Mouse (Mus musculus) MN1 (cell line): ENCODE measurements around the gene Arpc4.

ENCODE experiments used
- DNase-seq: peaks from one replicate; pipeline ENCODE4 v3.0.0-alpha.2; 2016; ENCODE audit warnings: low spot score

Arpc4 gene

DNA sequence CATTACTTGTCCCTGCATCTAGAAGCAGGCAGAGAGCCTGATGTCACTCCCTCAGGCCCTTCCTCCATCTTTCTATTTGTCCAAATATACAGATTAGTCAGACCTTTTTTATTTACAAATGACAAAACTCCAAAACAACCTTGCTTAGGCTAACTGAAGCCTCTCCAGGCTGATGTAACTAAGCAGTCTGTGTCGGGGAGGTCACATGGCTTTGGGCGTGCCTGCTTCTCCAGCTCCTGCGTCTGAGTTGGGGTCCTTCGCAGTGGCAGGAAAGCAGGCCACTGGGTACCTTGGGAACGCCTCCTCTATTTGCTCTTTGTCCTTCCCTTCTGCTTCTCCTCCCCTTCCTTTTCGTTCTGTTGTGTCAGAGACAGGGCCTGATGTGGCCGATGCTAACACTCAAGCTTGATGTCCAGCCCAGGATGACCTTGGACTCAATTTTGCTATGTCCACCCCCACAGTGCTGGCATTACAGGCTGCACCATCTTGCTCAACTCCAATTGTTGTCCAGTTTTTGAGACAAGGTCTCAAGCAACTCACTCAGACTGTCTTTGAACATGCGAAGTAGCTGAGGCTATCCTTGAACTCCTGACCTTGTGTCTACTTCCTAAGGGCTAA, 13.3 kb upstream of the Arpc4 start:
- peak; percentile 14 for DNase-seq

DNA sequence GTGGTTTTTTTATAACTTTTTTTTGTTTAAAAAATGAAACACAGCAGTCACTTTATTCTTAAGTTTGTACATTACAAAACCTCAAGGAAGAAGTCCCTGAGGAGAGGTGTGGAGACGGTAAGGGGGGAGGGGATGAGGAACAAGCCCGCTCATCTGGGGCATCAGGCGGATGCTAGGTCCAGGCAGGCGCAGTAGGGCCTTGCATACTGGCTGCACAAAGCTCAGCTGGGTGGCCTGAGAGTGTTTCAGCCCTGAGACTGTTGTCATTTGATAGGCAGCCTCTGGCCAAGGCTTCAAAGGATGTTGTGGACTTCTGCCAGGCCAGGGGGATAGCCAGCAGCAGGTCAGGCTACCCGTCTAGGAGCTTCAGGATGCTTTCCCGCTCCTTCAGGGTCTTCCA, 11.3 kb upstream of the Arpc4 start:
- DNase-seq, result no peak

- DNase-seq, result no peak
Observed at GRCm38 (mm10) chr6:113367574-113367973, 10.3 kb upstream of the Arpc4 start.

- DNase-seq, result no peak
Observed at GRCm38 (mm10) chr6:113368124-113368523, 9.8 kb upstream of the Arpc4 start.

- DNase-seq, result no peak
Observed at GRCm38 (mm10) chr6:113368577-113368976, 9.3 kb upstream of the Arpc4 start.

DNA sequence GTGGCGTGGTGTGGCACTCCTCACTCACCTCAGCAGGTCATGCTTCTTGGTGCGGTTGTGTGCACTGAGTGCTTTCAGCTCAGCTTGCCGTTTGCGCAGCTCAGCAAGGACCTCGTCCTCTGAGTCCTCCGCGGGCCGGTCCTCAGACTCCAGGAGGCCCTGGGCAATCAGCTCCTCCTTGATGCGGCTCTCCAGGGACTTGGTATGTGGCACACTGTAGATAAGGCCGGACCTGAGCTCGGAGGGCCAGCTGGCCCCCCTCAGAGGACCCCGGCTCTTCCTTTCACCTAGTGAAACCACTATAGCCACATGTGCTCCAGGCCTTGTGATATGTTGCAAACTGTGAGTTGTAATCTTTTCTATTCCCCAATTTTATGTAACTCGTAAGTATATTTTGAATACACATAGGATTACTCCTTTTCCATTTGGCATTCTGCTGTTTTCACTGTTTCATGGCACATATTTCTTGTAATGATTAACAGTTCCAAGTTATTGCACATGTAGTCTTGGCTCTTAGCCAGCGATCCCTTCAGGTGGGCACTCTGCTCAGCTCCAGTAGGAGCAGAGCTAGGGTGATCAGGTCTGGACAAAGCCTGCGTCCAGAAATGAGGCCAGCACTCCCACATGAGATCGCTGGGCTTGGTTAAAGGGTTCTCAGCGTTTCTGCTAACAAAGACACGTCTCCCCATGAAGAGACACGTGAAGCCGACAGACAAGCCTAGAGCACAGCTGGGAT, 7.6 kb upstream of the Arpc4 start:
- no peak for DNase-seq

DNA sequence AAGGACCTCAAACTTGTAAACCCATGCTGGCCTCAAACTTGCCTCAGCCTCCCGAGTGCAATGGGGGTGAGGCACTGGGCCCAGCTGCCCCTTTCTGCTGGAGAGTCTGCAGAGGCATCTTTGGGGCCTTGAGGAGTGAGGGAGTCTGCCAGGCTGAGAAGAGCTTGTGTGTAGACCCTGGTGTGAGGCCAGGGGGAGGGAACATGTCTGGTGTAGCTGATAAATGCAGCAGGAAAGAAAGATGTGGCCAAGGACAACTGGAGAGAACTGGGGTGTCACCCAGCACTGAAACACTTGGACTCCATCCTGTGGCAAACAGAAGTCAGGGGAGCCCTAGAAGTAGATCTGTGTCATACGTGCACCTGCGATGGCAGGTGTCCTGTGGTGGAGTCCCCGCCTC, 4.4 kb upstream of the Arpc4 start:
- DNase-seq, result no peak

GRCm38 (mm10) chr6:113377172-113377495, 781 bp upstream of the Arpc4 start:
- no peak for DNase-seq

GRCm38 (mm10) chr6:113379246-113379645, 1.3 kb downstream of the Arpc4 start:
- DNase-seq, result no peak

DNA sequence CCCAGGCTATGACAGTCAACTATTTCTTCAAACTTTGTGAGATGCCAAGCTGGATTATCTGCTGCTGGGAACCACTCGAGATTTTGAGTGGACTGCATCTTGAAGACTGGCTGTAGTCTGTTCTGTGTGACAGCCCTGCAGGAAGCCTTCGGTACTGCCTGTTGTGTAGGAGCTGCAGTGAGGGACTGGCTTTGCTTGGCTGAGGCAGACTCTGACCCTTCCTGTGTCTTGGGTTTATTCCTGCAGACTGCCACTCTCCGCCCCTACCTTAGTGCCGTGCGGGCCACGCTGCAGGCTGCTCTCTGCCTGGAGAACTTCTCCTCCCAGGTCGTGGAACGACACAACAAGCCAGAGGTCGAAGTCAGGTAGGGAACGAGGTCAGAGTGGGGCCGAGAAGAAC, 2.6 kb downstream of the Arpc4 start:
- peak; percentile 29 for DNase-seq

DNA sequence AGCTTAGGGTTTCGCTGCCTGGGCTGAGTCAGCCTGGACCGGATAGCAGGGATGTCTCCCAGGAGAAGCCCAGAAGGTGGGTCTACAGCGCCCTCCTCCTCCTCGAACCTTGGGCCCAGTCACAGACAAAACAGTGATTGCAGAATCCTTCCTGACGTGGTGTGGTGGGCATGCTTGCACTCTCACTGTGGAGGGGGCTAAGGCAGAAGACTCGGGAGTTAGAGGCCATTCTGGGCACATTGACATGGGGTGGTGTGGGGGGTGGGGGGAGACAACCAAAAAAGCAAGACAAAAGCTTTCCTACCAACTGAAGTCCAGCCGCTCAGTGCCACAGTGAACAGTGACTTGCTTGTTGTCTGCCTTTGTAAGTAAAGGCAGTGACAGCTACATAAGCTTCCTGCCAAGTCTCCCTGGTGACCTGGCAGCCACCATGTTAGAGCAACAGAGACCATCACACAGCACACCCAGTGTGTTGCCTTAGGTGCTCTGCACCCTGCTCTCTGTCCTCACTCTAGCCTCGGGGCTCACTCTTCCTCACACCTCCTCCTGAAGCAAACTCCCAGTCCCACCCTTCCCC, 6.5 kb downstream of the Arpc4 start:
- no peak for DNase-seq

GRCm38 (mm10) chr6:113385160-113385714, 7.3 kb downstream of the Arpc4 start:
- peak; percentile 58 for DNase-seq

DNA sequence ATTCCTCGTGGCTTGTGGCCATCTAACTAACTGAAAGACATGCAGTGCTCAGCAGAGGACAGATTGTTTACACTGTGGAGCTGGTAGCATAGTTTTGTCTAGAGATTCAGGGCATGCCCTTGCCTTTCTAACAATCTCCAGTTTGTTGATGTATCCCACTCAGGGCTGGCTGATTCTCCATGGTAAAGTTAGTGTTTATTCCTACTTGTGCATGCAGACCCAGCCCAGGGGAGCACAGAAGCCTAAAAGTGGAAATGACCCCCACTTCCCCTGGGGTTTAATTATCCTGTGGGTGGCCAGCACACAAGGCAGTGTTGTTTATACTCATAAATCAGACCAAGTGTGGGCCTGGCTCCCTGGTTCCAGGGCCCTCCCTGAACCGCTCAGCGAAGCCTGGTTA, 8.1 kb downstream of the Arpc4 start:
- DNase-seq, result no peak

- DNase-seq, result peak; percentile 35
Observed at GRCm38 (mm10) chr6:113388960-113389359, 11.0 kb downstream of the Arpc4 start, which contains the start of gene Ttll3. TSS of gene Ttll3 (plus strand) at chr6:113389260.

DNA sequence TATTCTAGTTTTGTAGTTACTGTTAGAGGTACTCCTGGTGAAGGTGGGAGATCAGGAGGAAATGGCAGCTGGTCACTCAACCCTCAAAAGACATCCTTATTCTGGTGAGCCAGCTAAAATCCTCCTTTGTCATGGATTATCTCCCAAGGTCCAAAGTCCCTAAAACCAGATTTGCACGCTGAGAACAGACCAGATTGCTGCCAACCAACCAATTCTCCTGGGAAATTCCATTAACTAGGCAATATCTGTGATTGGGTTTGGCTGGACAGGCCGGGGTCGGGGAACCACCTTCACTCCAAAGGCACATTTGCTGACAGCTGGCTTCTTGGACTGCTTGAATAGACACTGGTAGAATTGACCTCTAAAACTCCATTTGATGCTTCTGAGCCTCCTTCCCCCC, 12.8 kb downstream of the Arpc4 start:
- peak; percentile 55 for DNase-seq

- no peak for DNase-seq
Observed at GRCm38 (mm10) chr6:113392015-113392386, 14.1 kb downstream of the Arpc4 start.

DNA sequence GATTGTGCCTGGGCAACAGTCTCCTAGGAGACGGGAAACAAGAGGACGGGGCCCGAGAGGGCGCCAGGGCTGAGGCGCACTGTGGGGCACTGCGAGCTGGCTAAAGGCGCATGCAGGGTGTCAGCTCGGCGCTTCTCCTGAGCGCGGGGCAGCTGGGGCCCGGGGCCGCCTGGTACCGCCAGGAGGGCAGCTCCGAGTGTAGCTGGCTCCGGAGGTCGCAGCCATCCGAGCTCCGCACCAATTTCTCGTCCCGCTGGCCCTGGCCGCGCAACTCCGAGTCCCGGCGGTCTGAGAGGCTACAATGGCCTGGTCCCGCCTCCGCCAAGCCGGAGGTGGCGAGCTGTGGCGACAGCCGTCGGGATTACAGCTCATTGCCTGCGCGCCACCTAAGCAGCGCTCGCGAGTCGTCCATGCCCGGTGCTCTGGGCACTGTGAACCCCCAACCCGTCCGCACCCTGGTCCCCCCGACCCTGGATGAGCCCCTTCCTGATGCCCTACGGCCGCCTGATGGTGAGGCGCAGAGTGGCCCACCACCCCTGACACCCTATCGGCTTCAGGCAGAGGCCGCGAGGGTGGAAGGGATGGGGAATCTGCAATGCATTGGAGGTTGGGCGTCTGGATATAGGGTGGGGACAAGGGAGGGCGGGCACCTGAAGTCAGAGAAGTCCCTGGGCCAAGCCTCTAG, 14.6 kb downstream of the Arpc4 start:
- no peak for DNase-seq

DNA sequence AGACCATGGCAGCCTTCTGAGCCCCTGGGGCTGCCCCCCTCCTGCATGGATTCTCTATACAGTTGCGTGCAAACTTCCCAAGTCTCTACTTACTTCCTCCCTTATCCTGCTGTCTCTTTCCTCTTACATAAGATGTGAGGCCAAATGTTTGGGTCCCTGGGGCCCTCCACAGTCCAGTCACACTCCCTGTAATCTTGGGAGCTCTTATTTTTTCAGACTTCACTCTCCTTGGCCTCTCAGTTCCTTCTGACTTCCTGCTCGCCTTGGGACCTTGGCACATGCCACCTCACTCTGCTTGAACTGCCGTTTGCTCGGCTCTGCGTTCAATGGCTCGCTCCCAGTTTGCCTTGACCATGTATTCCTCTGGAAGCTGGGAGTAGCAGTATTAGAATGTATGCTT, 16.0 kb downstream of the Arpc4 start:
- no peak for DNase-seq

- DNase-seq, result no peak
Observed at GRCm38 (mm10) chr6:113394811-113395210, 16.9 kb downstream of the Arpc4 start.

DNA sequence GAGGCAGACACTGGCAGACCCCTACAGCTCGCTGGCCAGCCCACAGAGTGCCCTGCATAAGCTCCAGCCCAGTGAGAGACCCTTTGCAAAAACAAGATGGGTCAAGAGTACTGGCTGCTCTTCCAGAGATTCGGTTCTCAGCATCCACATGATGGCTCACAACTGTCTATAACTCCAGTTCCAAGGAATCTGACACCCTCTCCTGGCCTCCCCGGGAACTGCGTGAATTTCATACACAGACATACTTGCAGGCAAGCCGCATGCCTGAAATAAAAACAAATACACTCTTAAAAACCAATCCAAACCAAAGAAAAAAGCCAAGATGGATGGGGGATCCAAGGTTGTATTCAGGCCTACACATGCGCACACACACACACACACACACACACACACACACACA, 17.6 kb downstream of the Arpc4 start:
- no peak for DNase-seq

GRCm38 (mm10) chr6:113396270-113397030, 18.5 kb downstream of the Arpc4 start:
- DNase-seq, result no peak

GRCm38 (mm10) chr6:113402094-113402493, 24.2 kb downstream of the Arpc4 start:
- no peak for DNase-seq
